Mouse (Mus musculus): ENCODE data around the gene Agmat.
A peak's percentile ranks its signal among the peaks of the same experiment; 100 is the strongest.
"Not testable (repeated sequence)": the region's sequence is repeated elsewhere in the genome, so short reads cannot be mapped to it uniquely, and the experiment has no call there.

Gene Agmat

DNA sequence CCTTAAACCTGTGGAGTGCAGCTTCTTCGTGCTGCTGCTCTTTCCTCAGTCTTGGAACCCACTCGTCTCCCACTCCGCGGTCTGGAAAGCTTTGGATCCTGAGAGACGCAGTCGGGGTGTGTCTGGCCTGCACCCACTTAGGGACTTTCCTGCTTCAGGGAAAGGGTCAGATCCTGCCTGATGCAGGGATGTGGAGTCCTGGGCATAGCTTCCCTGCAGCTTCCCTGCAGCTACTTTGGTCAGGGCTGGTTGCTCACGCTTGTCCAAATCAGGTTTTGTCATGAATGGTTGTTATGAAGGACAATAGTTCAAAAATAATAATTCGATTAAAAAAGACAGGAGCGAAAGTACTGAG lies 11.3 kb upstream of the Agmat start:
- no peak for DNase-seq (ENCODE audit: low read depth)

DNA sequence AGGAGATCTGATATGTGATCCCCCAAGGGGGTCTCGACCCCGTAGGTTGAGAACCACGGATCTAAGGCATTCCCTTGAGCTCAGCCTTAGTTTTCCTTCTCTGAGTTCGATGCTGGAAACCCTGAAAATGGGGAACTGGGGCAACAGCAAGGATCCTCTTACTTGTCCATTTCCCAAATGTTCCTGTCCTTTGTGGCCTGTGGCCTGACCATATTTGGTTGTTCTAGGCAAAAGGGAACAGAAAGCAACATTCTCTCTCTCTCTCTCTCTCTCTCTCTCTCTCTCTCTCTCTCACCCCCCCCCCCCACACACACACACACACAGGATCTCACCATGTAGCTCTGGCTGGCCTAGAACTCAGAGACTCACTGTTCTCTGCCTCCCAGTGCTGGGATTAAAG lies 9.6 kb upstream of the Agmat start:
- no peak for DNase-seq (ENCODE audit: low read depth)

DNA sequence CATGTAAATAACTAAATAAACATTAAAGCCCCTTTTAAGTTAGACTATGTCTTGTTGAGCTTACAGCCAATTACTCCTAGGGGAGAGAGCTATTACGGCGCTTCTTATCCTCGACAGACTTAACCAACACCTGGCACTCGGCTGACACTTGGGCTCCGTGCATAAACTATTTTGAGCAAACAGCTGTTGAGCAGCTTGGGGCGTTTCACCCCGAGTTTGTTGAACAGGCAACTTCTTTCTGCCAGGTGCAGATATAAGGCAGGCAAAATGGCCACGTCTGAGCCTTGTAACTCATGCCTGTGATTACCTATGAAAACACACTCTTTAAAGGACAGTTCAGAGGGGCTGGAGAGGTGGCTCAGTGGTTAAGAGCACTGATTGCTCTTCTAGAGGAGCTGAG lies 8.5 kb upstream of the Agmat start:
- DNase-seq (ENCODE audit: low read depth): no peak

DNA sequence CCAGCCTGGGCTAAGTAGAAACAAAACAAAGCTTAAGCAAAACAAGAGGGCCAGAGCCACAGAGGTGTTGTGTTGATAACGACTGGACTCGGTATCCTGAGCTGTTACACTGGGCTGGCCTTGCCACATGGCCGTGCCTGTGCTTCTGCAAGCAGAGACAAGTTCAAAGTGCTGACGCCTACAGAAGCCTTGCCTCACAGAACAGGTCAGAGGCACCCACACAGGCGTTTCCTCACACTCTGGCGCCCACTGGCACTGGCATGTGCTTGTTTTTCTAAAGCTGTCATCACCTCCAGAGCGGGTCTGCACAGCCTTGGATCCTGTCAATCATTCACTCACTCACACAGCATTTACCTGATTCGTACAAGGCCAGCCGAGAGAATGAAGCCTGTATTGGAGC lies 4.6 kb upstream of the Agmat start:
- DNase-seq (ENCODE audit: low read depth): no peak

DNA sequence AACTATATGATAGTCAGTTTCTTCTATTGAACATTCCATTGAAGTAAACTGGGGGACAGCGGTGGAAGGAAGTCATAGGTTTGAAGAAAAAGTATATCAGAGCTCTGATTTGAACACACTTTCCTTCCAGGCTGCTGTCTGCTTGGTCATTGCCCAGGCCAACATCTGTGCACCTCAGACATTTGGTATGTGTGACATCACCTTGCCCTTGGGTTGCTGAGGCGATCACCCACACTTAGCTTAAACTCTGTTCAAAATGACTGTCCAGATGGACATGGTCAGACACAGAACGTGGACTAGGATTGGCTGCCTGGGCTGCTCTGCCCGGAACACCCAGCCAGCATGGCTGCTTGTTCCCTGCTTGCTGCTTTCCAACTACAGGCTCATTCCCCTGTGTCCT lies 4.1 kb upstream of the Agmat start:
- DNase-seq (ENCODE audit: low read depth): no peak

DNA sequence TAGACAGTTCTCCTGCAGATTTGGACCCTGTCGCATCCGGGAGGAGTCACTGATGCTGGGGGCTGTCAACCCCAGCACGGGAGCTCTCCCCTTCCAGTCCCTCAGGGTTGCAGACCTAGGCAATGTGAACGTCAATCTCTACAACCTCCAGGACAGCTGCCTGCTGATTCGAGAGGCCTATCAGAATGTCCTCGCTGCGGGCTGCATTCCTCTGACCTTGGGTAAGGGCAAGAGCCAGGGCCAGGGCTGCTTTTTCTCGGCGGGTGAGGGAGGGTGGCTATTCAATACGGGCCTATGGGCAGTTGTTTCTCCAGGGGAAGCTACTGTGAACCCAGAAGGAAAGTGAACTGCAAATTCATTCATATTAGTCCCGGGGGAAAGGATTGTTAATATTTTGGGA lies 3.1 kb downstream of the Agmat start:
- DNase-seq (ENCODE audit: low read depth): no peak

DNA sequence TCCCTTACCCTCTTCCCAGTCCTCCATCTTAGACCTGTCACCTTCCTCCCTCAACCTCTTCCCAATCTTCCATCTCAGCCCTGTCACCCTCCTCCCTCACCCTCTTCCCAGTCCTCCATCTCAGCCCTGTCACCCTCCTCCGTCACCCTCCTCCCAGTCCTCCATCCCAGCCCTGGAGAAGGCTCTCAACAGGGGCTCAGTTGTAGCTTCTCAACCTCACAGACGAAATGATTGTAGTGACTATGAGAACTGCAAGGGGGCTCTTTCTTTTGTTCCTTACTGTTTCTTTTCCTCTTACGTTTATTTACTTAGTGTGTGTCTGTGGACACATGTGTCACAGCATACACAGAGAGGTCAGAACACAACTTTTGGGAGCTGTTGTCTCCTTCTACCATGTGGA lies 4.4 kb downstream of the Agmat start:
- DNase-seq (ENCODE audit: low read depth): peak; percentile 17

DNA sequence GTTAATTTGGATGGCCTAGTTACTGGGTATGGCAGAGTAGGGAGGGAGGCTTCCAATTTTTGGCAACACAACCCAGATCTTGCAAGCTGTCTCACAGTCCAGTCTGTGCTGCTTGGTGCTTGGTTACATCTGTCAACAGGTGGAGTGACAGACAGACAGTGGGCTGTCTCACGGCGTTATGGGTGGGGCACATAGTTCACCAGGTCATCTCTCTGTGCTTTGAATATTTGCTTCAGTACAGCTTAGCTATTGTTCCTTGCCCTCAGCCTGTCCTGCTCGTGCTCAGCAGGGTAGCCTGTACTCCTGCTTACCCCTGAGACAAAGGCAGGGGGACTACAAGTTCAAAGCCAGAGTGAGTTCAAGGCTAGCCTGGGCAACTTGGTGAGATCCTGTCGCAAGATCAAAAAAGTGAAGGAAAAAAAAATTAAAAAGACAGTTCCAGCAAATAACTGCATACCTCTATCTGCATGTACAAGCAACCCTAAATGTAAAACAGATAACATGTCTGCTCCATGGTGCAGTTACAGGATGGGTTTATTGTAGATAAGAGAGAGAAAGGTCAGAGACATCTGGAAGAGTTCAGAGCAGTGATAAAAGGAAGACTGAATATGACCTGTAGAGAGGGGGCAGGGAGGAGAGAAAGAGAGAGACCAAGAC lies 5.1 kb downstream of the Agmat start:
- no peak for DNase-seq (ENCODE audit: low read depth)

DNA sequence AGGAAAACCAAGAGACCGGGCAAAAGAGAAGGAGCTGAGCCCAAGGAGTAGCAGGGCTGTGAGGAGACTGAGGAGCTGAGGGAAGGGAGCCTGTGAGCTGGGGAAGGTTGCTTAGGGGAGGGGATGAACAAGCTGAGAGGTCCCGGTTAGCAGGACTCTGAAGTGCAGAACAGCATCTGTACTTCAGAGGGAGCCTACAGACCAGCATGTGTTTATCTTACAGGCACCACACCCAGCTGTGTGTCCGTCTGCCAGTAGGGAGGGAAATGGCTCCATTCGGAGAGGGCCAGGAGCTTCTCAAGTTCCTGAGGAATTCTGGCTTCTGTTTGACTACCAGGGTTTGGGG lies 5.6 kb downstream of the Agmat start:
- DNase-seq (ENCODE audit: low read depth): no peak

DNA sequence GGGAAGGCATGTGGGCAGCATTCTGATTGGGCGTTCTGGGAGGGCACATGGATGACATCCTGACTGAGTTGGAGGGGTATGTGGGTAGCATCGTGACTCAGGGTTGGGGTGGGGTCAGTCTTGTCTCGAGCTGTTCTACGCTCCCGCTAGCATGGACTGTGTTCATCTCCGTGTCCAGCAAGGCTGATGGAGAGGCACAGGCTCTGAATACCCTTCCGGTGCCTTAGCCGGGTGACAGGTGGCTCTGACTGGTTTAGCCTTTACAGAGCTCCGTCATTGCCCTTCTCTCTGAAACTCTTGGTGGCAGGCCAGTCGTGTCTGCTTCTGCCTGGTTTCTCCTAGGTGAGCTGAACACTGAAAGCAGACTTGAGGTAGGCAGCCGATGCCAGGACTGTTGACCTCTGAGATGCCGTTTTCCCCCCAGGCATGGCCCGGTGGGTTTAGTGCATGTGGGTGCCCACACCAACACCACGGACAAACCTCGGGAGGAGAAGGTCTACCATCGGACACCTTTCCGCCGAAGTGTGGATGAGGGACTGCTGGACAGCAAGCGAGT lies 9.0 kb downstream of the Agmat start:
- DNase-seq (ENCODE audit: low read depth): no peak

DNA sequence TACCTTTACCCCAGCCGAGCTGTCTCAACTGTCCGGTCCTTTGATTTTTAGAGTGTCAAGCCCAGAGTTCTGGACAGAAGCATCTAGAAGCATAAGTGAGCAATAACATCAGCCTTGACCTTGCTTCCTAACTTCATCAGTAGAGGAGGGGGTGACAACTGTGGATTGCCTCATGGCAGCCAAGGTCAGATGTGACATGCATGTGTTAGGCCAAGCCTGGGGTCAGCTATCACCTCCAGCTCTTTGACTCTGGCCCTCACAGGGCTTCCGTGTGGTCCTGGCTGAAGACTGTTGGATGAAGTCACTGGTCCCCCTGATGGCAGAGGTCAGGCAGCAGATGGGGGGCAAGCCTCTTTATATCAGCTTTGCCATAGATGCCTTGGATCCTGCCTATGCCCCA lies 10.7 kb downstream of the Agmat start:
- DNase-seq (ENCODE audit: low read depth): no peak

DNA sequence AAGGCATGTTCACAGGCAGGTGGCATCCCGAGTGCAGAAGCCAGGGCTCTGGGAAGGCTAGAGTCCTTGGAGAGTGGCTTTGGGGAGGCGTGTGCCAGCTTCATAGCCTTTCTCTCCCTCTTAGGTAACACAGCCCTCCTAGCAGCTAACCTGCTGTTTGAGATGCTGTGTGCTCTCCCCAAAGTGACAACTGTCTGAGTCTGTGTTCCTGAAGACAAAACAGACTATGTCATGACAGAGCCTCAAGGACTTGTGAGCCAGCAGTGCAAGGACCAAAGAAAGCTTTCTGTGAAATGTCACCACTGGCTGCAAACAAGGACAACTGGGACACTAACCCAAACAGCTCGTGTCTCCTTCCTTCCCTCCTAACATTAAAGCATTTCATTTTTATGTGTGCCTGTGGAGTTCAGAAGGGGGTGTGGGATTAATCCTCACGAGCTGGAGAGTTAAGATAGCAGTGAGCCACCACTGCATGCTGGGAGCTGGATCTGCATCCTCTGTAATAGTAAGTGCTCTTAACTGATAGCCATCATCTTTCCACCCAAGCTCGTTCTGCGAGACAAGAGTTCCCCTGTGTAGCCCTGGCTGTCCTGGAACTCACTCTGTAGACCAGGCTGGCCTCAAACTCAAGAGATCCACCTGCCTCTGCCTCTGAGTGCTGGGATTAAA lies 12.5 kb downstream of the Agmat start:
- DNase-seq (ENCODE audit: low read depth): no peak

DNA sequence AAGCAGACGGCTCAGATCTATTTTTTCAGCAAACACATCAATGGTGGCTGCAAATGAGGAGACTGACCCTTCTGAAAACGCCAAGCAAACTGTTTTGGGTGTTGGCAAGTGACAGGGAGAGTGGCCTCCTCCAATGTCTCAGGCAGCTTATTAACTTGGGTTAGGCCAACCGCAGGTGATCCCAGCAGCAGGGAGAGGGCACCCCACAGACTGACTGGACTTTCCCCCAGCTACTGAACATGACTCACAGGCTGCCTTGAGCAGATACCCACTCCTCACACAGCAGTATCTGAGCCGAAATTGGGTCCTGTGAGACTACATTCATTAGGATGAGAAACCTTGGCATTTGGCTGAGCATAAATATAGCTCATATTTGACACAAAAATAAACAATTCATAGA lies 14.5 kb downstream of the Agmat start:
- no peak for DNase-seq (ENCODE audit: low read depth)

DNA sequence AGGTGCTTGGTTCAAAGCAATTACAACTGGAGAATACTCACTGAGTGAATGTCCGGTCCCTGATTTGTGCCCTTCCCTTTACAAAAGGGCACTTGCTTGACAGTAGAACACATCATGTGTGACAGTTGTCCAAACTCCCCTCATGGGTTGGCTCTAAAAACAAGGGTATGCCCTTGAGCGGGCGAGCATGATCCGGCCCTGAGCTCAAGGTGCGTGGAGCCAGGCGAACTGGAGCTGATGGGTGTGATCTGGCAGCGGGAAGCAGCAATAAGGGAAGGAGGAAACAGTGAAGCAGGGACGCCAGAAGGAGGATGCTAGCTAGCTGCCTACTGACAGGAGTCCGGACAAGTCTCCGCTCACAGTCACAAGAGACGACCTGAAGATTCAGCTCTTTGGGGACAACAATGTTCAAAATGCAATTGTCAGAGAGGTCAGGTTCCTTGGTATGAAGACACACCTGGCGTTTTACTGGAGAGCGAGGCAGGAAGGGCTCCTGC lies 15.7 kb downstream of the Agmat start:
- DNase-seq (ENCODE audit: low read depth): no peak

DNA sequence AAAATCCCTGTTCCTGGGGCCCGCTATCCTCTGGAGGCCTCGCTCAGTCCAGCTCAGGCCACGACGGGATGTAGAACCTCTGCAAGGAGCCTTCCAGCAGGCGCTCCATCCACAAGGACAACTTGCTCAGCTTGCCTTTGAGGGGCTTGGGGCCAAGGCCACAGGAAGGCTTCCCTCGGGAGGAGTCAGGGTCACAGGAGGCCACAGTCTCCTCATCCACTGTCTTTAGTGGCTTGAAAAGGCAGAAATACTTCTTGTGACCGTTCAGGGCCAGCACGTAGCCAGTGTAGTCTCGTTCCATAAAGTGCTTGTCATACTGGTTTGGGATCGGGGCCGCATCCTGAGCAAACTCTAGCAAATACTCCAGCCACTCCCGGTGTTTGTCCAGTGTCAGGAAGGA lies 17.0 kb downstream of the Agmat start:
- DNase-seq (ENCODE audit: low read depth): no peak

DNA sequence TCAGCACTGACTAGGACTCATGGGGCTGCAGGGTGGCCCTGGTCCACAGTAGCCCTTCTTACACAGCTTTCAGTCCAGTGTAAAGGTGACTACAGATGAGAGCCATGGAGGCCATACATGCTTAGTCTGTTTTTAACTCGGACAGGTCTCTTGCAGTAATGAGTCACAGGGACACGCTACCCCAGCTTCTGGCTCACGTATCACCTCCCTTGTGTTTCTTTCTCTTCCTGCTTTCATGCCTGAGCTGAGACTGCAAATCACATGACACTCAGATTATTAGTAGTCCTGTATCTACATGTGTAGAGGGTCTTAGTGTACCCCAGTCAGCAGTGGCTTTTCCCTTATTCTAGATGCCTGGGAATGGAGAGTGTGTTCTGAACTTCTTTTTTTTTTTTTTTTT lies 18.5 kb downstream of the Agmat start:
- no peak for DNase-seq (ENCODE audit: low read depth)

DNA sequence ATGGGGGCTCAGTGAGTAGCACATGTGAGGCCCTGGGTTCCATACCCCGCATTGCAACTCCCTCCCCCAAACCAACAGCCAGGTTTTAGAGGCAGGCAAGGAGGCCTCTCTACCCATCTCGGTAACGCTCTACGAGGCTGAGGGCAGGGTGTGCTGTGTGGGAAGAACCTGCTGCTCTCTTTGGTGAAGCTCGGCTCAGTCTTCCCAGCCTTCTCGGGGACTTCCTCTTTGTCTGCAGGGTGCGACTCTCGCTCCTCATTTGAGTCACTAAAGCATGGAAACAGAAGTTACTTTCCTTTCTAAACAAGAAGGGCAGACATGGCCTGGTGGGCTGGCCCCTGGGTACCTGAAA lies 19.8 kb downstream of the Agmat start:
- no peak for DNase-seq (ENCODE audit: low read depth)

DNA sequence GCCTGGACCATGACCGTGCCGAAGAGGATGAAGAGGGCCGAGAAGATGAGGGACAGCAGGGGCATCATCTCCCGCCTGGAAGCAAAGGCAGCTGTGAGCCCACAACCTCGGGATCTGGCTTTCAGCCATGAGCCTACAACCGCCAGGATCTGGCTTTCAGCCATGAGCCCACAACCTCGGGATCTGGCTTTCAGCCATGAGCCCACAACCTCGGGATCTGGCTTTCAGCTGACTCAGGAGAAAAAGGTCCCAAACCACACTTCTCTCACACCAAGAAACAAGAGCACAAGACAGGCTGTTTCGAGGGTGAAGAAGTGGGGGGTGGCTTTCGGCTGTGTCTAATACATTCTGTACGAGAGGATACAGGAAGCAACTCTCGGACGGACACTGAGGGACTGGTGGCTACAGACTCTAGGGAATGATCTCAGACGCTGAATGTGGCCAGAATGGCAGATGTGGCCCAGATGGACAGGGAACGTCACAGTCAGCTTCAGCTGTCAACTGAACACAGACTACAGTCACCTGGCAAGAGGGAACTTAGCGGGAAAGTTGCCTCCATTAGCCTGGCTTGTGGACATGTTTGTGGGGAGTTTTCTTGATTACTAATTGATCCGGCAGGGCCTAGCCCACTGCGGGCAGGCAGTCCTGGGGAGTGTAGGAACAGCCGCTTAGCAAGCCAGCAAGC lies 20.3 kb downstream of the Agmat start:
- no peak for DNase-seq (ENCODE audit: low read depth)

DNA sequence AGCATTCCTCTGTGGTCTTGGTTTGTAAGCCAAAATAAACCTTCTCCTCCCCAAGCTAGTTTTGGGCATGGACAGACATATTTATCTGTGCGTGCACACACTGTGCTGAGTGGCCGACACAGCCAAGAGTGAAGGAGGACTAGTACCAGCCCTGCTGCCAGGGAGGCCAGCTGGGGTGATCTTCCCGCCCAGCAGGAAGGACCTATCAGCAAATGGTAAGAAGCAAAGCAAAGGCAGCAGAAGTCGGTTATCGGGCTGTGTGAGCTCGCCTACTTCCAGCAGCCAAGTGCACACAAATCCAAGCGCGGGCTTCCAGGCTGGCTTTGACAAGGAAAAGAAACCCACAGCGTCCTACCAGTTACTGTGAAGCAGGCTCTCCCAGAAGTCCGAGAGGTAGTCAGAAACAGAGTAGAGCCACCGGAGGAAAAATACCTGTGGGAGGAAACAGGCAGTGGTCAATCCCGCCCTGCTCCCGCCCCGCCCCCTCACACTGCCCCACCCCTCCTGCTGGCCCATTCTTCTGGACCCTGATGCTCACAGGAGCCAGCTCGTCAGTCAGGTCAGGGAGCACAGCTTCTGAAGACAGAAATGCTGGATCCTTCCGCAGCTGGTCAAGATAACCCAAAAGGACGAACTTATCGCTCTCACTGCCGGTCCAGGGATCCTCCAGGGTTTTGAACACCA lies 21.0 kb downstream of the Agmat start:
- DNase-seq (ENCODE audit: low read depth): no peak

DNA sequence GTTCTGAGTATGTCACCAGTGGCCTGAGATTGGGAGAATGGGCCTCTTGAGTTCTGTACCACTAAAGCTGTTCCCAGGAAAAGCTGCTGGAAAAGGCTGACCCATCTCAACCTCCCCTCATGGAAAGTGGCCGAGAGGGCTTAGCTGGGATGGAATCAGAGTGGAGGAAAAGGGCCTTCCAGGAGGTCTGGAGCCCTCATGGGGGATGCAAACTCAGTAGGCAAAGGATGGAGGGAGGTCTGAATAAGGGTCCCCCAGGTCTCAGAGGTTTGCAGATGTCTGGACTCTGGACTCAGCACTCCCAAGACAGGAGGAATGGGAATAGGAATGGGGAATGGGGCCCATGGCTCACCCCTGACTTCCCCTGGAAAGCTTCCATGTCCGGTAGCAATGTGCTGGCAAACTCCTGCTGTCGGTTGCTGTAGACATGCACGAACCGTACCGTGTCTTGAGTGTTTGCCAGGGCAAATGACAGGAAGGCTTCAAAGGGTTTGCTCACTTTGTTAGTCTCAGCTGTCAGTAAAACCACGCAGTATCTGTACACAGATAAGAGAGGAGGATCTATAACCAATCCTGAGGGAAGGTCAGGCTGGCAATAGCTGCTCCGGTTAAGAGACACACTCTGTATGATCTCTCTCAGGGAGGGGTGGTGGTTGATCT lies 23.2 kb downstream of the Agmat start:
- no peak for DNase-seq (ENCODE audit: low read depth)

DNA sequence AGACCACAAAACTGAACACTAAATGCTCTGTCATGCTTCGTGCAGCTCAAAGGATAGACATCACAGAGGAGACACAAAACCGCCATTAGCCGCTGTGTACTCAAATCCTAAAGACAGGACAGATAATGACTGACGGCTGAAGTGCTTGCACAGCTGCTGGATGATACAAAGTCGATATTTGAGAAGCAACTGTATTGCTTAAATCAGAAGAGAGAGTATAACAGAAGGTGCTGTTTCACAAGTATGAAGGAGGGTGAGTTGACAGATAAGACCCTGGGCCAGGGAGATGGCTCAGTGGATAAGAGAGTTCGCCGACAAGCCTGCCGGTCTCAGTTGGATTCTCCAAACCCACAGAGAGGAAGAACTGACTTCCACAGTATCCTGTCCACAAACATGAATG lies 25.4 kb downstream of the Agmat start:
- DNase-seq (ENCODE audit: low read depth): no peak

DNA sequence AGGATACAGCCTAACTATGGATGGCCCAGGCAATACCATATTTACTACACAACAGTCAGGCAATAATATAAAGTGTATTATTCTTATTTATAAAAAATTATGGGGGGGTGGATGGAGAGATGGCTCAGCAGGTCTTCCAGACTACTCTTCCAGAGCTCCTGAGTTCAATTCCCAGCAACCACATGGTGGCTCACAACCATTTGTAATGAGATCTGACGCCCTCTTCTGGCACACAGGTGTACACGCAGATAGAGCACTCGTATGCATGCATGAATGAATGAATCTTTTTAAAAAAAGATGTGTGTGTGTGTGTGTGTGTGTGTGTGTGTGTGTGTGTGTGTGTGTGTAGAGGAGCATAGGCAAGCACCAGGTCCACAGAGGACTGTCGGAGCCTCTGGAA lies 26.5 kb downstream of the Agmat start:
- DNase-seq (ENCODE audit: low read depth): not testable (repeated sequence)

Measured in naive thymus-derived CD4-positive, alpha-beta T cell, adult 2 months (primary cell).